Mouse (Mus musculus) cerebellum, adult 9-11 months (tissue): ENCODE data around the gene Dctn5.
"Not testable (repeated sequence)": the region's sequence is repeated elsewhere in the genome, so short reads cannot be mapped to it uniquely, and the experiment has no call there.

ENCODE experiments used
- DNase-seq: peaks from one replicate; pipeline ENCODE4 v3.0.0; 2022

Gene Dctn5

DNA sequence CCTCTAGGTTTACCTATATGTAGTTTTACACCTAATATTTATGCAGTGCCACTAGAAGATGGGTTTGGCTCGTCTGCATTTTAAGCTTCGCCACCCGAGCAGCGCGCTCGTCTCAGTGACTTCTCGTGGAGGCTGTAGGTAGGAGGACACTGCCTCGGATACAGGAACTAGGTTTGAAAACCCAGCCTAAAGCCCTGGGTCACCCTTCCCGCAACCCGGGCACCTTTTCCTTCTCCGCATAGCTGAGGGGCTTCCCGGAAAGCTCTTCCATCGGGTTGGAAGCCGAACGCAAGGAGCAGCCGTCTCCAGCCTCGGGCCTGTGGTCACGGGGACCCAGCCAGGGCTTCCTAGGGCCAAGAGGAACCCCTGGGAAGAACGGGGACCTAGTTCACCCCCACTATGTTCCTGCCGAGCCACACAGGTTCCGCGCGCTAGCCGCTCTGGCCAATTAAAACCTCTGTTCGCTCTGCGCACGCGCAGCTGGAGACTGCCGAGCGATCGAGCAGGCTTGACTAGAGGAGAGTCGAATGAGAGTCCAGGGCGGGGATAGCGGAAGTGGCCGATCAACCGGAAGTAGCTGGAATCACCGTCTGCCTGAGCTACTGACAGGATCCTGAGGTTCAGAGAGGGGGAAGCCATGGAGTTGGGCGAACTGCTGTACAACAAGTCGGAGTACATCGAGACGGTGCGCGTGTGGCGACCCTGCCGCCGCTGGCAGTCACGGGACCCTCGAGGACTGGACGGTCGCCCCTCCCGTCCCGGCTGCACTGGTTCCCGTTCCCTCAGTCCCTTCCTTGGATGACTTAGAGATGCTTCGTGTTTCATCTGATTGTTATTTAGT is at the start of gene Dctn5, which contains the start of gene Palb2:
TSS of gene Dctn5 (plus strand) at position 545 of the 841 bp plus-strand sequence.
TSS of gene Palb2 (minus strand) at position 489 of the 841 bp plus-strand sequence.
- peak; percentile 97 for DNase-seq

GRCm38 (mm10) chr7:122087195-122087982 is 45.5 kb upstream of the Dctn5 start:
- no peak for DNase-seq

- DNase-seq = no peak
These were observed 38.1 kb upstream of the Dctn5 start for GRCm38 (mm10) chr7:122094564-122095330.

GRCm38 (mm10) chr7:122098009-122098408 is 34.8 kb upstream of the Dctn5 start:
- DNase-seq = no peak

GRCm38 (mm10) chr7:122099222-122099621 is 33.6 kb upstream of the Dctn5 start:
- DNase-seq = peak; percentile 36

DNA sequence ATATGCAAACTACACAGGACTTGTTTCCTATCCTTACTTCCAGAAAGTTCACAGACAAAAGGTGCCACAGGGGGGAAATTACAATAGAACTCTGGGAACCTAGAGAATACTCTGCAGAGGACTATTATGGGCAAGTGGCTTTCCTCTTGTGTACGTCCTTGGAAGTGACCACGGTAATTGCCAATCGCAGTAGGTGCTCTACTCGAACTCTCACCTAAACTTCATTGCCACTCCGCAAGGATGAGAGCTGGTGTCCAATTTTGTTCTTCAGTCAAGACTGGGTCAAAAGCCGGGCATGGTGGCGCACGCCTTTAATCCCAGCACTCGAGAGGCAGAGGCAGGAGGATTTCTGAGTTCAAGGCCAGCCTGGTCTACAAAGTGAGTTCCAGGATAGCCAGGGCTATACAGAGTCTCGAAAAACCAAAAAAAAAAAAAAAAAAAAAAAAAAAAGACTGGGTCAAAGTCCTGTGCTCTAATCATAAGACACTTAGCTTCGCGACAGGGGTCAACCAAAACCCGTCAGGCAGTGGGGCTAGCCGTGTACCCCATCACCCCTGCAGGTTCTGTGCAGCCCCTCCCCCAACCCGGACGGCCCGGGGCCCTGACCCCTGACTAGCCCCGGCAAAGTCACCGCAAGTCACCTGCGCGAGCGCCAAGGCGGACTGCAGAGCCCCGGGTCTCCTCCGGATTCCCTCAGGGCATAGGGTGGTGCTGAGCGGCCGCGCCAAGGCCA is 31.7 kb upstream of the Dctn5 start:
- not testable (repeated sequence) for DNase-seq

DNA sequence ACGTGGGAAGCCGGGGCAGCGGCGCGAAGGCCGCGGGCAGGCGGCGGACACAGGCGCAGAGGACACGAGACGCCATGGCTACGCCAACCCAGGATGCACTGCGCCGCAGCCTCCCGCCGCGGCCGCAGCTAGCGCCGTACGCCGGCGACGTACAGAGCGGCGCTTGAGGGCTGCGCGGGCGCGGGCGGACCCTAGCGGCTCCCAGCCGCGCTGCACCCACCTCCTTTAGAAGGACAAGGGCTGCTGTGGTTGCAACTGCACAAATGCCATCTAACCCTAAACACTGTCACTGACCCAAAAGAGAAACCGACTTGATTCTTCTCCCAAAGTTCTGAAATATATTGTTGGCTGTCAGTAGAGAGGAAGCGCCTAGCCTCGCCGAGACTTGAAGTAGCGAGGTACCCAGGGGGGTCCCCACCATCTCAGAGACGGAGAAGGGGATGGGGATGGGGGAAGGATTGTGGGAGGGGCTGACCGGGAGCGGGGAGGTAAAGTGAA is 31.0 kb upstream of the Dctn5 start, which contains the start of gene Ndufab1:
TSS of gene Ndufab1 (minus strand) at position 140 of the 498 bp plus-strand sequence.
- DNase-seq = peak; percentile 89

GRCm38 (mm10) chr7:122108206-122108605 is 24.6 kb upstream of the Dctn5 start:
- no peak for DNase-seq

DNA sequence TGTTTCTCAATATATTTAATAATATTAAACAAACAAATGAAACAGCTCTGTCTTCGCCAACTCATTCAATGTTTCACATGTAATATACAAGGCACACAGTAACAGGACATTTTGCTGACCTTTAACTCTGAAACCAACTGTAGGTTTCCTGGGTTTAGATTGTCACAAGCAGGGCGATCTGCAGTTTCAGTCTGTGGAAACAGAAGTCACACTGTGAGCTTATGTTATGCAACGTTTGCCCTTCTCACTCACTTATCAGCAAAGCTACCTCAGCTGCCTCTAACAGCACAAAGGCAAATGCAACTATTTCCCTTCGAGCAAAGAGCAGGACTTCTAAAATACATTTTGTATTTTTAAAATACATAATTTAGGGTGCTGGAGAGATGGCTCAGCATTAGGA is 9.3 kb upstream of the Dctn5 start:
- no peak for DNase-seq

GRCm38 (mm10) chr7:122125636-122126035 is 7.2 kb upstream of the Dctn5 start:
- no peak for DNase-seq

DNA sequence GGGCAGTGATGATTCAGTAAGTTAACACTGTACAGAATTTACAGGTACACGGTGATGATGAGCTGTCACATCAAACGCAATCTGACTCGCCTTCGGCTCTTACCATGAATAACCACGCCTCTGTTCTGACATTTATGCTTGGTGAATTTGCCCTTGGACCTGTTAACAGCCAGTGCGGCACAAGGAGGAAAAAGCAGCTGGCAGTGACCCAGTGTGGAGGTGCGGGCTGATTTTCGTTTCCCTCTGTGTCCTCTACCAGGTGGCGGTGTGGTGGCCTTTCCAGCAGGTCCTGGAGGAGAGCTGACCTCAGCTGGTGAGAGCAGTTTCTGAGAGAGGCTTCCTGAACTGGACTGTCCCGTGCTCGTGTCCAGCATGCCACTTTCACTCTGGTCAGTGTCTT is 5.9 kb upstream of the Dctn5 start:
- DNase-seq = no peak

DNA sequence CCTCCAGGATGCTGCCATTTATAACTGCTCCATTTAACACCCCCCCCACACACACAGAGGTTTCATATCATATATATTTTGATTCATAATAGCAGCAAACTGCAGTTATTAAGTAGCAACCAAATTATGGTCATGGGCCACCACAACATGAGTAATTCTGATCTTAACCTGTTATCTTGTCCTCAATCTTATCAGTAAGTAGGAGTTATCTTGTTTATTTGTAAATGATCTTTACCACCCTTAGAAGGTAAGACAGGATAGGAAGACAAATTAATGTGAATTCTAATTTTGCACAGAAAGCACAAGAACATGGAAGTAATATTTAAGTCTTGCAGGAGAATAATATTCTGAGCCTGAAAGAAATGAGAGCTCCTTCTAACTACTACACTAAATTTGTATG is 1.0 kb upstream of the Dctn5 start:
- DNase-seq = no peak

GRCm38 (mm10) chr7:122133338-122133625 is 441 bp downstream of the Dctn5 start:
- no peak for DNase-seq

- DNase-seq = no peak
These were observed 2.2 kb downstream of the Dctn5 start for GRCm38 (mm10) chr7:122135070-122135469.

DNA sequence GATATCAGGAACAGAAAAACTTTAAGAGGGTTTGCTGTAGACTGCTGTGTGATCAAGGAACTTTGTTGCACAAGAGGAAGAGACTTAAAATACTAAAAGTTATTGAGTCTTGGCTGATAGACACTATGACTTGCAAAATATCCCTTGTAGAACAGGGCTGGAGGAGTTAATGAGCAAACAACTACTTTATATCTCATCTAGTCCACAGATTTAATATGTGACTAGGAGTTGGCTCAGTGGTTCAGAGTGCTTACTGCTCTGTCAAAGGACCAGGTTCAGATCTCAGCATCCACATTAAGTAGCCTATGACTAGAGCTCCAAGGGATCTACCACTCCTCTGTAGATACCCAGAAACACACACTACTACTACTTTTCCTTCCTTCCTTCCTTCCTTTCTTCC is 4.2 kb downstream of the Dctn5 start:
- DNase-seq = no peak

DNA sequence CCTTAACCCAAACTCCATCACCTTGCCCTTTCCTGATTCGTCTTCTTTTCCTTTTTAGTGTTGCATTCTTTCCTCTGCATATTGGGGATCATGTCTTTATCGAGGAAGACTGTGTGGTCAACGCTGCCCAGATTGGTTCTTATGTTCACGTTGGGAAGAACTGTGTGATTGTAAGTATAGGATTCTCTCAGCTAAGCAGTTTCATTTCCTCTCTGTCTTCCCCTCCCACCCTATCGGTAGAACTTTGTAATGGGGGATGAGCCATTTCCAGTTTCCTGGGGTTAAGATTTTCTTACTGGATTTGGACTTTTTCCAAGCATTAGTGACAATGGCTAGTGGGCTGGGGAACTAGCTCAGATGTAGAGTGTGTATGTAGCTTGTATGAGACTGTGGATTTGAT is 5.3 kb downstream of the Dctn5 start:
- DNase-seq = no peak

DNA sequence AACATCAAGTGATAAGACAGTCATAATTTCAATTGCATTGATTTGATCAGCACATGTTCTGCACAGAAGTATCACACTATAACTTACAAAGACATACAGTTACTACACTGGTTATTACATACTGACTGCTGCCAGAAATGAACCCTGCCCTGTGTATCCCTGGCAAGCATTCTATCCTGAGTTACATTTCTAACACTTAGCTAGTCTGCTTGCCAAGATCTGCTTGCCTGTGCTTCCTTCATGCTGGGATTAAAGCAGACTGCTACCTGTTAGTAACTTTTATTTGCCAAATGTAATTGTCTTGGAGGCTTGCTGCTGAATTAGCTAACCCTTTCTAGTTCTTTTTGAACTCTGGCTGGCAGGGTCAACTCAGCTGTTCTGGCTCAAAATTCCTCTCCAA is 8.2 kb downstream of the Dctn5 start:
- DNase-seq = no peak

GRCm38 (mm10) chr7:122152473-122152872 is 19.6 kb downstream of the Dctn5 start:
- no peak for DNase-seq

- DNase-seq = no peak
These were observed 25.6 kb downstream of the Dctn5 start for GRCm38 (mm10) chr7:122158488-122158887.

DNA sequence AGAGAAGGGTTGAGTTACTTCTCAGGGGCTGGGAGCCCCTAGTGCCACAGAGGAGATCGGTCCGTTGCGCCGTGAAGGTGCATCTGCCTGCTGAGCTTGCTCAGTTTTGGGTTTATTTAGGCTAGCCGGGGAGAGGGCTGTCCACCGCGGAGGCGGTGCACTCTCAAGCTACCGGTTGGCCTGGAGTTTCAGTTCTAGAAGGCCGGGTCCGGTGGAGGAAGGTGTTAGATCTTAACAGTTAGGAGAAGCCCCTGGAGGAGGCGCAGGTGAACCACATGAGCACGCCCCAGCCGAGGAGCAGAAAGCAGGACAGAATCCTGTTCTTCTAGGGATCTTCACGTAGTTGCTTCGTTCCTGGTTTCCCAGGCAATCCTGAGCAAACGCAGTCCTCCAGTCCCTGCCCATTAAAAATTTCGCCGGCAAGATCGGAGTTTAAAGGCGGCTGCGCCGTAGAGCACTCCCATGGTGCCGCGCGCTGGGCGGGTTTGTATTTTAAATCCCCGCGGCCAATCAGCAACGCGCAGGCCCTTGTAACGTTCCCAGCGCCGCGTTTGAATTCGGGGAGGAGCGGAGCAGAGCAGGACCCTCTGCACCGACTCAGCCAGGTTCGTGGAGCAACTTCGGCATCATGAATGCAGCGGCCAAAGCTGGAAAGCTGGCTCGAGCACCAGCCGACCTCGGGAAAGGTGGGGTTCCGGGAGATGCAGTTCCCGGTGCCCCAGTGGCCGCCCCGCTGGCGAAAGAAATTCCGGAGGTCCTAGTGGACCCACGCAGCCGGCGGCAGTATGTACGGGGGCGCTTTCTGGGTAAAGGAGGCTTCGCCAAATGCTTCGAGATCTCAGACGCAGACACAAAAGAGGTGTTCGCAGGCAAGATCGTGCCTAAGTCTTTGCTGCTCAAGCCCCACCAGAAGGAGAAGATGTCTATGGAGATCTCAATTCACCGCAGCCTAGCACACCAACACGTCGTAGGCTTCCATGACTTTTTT is 26.4 kb downstream of the Dctn5 start, which contains the start of gene Plk1:
TSS of gene Plk1 (plus strand) at position 525 of the 988 bp plus-strand sequence.
- DNase-seq = peak; percentile 53

GRCm38 (mm10) chr7:122160037-122160436 is 27.2 kb downstream of the Dctn5 start:
- no peak for DNase-seq
